Mouse (Mus musculus) kidney, postnatal 0 days (tissue): ENCODE results near the gene Ssh2. TPM values are rescaled to one million over a fixed set of nuclear protein-coding genes. Genes with fewer than 3 reads are reported as not detected.
A peak's percentile ranks its signal among the peaks of the same experiment; 100 is the strongest.

Experiments used
- ATAC-seq: fragments of 200-750 bp; cut with Nextera tagmentation; replicated peaks from 2 replicates; pipeline ENCODE4 v1.8.0; 2017; ENCODE audit warnings: low read depth, moderate number of reproducible peaks, moderate TSS enrichment, moderate library complexity; ENCODE audit not compliant: low FRiP score
- DNase-seq: peaks from one replicate; pipeline ENCODE4 v3.0.0-alpha.2; 2016; ENCODE audit warnings: low spot score
- H3K27ac ChIP-seq: fragments of 300-500 bp; sonication (generic); 2 replicates; pipeline ENCODE4 v1.5.1; 2014; ENCODE audit warnings: mild to moderate bottlenecking
- H3K27me3 ChIP-seq: fragments of 300-500 bp; sonication (generic); 2 replicates; pipeline ENCODE4 v1.6.1; 2014; ENCODE audit warnings: low read length, mixed read lengths; ENCODE audit not compliant: insufficient read depth
- H3K36me3 ChIP-seq: fragments of 300-500 bp; sonication (generic); 2 replicates; pipeline ENCODE4 v1.6.1; 2014; ENCODE audit warnings: low read length, mixed read lengths; ENCODE audit not compliant: insufficient read depth
- H3K4me1 ChIP-seq: fragments of 300-500 bp; sonication (generic); replicated peaks from 2 replicates; pipeline ENCODE4 v1.6.1; 2014; ENCODE audit warnings: antibody characterized with exemption, low read length, mixed read lengths; ENCODE audit not compliant: insufficient read depth
- H3K4me2 ChIP-seq: fragments of 300-500 bp; sonication (generic); 2 replicates; pipeline ENCODE4 v1.6.1; 2014; ENCODE audit warnings: mild to moderate bottlenecking, low read length, moderate library complexity, mixed read lengths
- H3K4me3 ChIP-seq: fragments of 300-500 bp; sonication (generic); replicated peaks from 2 replicates; pipeline ENCODE4 v1.5.1; 2014; ENCODE audit warnings: low read depth, low read length
- H3K9ac ChIP-seq: fragments of 300-500 bp; sonication (generic); 2 replicates; pipeline ENCODE4 v1.6.1; 2014; ENCODE audit warnings: low read depth, low read length
- H3K9me3 ChIP-seq: fragments of 300-500 bp; sonication (generic); replicated peaks from 2 replicates; pipeline ENCODE4 v1.6.1; 2016; ENCODE audit warnings: low read length, inconsistent platforms, mixed read lengths
- CTCF ChIP-seq: IDR thresholded peaks from 2 replicates; pipeline ENCODE4 v1.5.1; 2016; ENCODE audit warnings: antibody characterized with exemption, low read depth, mild to moderate bottlenecking, moderate library complexity
- WGBS: fragments of 180-500 bp; shearing (Covaris S2); extraction: QIAGEN DNeasy Blood & Tissue Kit; methylation state at CpG from one replicate; pipeline ENCODE4 v1.1.7; 2014; 5-methylcytosine and 5-hydroxymethylcytosine counted together
- polyA plus RNA-seq: library from polyadenylated mRNA; unstranded; fragments of >200 nt; fragmentation: Nextera tagmentation; extraction: Ambion mirVana; gene quantifications from 2 replicates; pipeline ENCODE4 v1.2.1, GENCODE M21; 2015

The Ssh2 gene
- polyA plus RNA-seq, 1 experiment from 2014 or later, result 3.9 TPM

DNA sequence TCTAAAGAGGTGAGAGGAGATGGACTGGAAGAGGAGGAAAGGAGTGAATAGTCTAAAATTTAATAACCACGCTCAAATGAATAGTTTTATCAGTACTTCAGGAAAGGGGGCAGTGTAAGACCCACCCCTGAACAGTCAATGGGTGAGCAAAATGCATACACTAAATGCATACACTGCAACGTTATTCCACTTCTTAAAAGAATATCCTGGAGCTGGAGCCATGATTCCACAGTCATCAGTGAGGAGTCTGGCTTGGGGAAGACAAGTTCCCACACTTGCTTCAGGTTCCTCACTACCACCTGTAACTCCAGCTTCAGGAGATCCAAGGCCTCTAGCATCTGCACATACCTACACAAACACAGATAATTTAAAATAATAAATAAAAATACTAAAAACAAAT is 133.6 kb downstream of the Ssh2 start:
- ATAC-seq, result no peak
- H3K9ac ChIP-seq, result no peak overlapping the region
- no peak overlapping the region for H3K27ac ChIP-seq
- DNase-seq, result no peak
- WGBS, result 79% methylated on average over 2 of the region's 2 CpGs
- H3K4me1 ChIP-seq, result no peaks in the 10 kb centered on the region
- no peaks in the 10 kb centered on the region for H3K27me3 ChIP-seq
- TF ChIP-seq CTCF, result no peak
- no peak overlapping the region for H3K4me2 ChIP-seq
- H3K36me3 ChIP-seq, result no peaks in the 10 kb centered on the region
- no peaks in the 10 kb centered on the region for H3K9me3 ChIP-seq
- H3K4me3 ChIP-seq, result no peak overlapping the region

GRCm38 (mm10) chr11:77355055-77355454 is 139.0 kb downstream of the Ssh2 start:
- TF ChIP-seq CTCF, result no peak
- DNase-seq, result peak; percentile 3
- H3K4me2 ChIP-seq, result no peak overlapping the region
- no peak overlapping the region for H3K4me3 ChIP-seq
- 73% methylated on average over 3 of the region's 3 CpGs for WGBS
- H3K4me1 ChIP-seq, result no peaks in the 10 kb centered on the region
- H3K36me3 ChIP-seq, result no peaks in the 10 kb centered on the region
- H3K27ac ChIP-seq, result no peak overlapping the region
- no peak overlapping the region for H3K9ac ChIP-seq
- no peak for ATAC-seq
- H3K27me3 ChIP-seq, result no peaks in the 10 kb centered on the region
- no peaks in the 10 kb centered on the region for H3K9me3 ChIP-seq

GRCm38 (mm10) chr11:77357839-77358238 is 141.8 kb downstream of the Ssh2 start:
- DNase-seq (no peak), ATAC-seq (no peak)
- Histone ChIP-seq H3K36me3 (no peaks in the 10 kb centered on the region), H3K9me3 (no peaks in the 10 kb centered on the region), H3K27ac (no peak overlapping the region), H3K27me3 (no peaks in the 10 kb centered on the region), H3K4me2 (no peak overlapping the region), H3K9ac (no peak overlapping the region), H3K4me3 (no peak overlapping the region), H3K4me1 (no peaks in the 10 kb centered on the region)
- no peak for TF ChIP-seq CTCF
- 95% methylated on average over 1 of the region's 1 CpGs for WGBS

- Histone ChIP-seq H3K4me3 (no peak overlapping the region), H3K4me2 (no peak overlapping the region), H3K36me3 (0 out of 2 replicates have a peak, but pooled peaks cover 3% of the 10 kb centered on the region), H3K4me1 (no peaks in the 10 kb centered on the region), H3K9ac (no peak overlapping the region), H3K27me3 (no peaks in the 10 kb centered on the region), H3K9me3 (no peaks in the 10 kb centered on the region), H3K27ac (no peak overlapping the region)
- 77% methylated on average over 2 of the region's 2 CpGs for WGBS
- TF ChIP-seq CTCF, result no peak
- DNase-seq, result no peak
- no peak for ATAC-seq
Observed at GRCm38 (mm10) chr11:77363476-77363875, 147.4 kb downstream of the Ssh2 start.

GRCm38 (mm10) chr11:77364376-77364775 is 148.3 kb downstream of the Ssh2 start:
- Histone ChIP-seq H3K27ac (no peak overlapping the region), H3K36me3 (0 out of 2 replicates have a peak, but pooled peaks cover 3% of the 10 kb centered on the region), H3K9me3 (no peaks in the 10 kb centered on the region), H3K4me3 (no peak overlapping the region), H3K27me3 (no peaks in the 10 kb centered on the region), H3K4me1 (no peaks in the 10 kb centered on the region), H3K4me2 (no peak overlapping the region), H3K9ac (no peak overlapping the region)
- no peak for DNase-seq
- TF ChIP-seq CTCF, result no peak
- ATAC-seq, result no peak
- 48% methylated on average over 1 of the region's 1 CpGs for WGBS

GRCm38 (mm10) chr11:77365706-77366386 is 149.8 kb downstream of the Ssh2 start:
- Histone ChIP-seq H3K4me1 (no peaks in the 10 kb centered on the region), H3K36me3 (0 out of 2 replicates have a peak, but pooled peaks cover 3% of the 10 kb centered on the region), H3K4me3 (no peak overlapping the region), H3K27me3 (no peaks in the 10 kb centered on the region), H3K4me2 (no peak overlapping the region), H3K27ac (no peak overlapping the region), H3K9me3 (no peaks in the 10 kb centered on the region), H3K9ac (no peak overlapping the region)
- WGBS, result 82% methylated on average over 6 of the region's 6 CpGs
- no peak for ATAC-seq
- TF ChIP-seq CTCF, result no peak
- no peak for DNase-seq
